Mouse (Mus musculus) kidney, postnatal 14 days (tissue): ENCODE results near the gene Ltbp4.
A peak's percentile ranks its signal among the peaks of the same experiment; 100 is the strongest.

Experiments used
- DNase-seq: peaks from one replicate; pipeline ENCODE4 v3.0.0; 2022; ENCODE audit warnings: mixed read lengths

The Ltbp4 gene

DNA sequence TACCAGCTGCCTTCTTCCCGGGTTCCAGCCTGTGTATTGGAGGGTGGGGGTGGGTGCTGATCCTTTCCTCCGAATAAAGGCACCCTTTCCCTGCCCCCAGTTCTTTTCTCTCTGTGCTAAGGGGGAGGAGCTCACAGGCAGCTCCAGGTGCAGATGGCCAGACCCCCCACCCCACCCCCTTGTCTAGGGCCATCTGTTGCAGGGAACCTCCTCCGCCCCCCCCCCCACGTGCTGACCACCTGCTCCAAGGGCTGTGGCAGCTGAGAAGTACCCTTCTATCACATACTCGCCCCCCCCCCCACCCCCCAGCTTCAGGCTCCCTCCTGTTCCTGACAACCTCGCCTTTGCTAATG lies 79.7 kb downstream of the Ltbp4 start:
- no peak for DNase-seq

GRCm38 (mm10) chr7:27257046-27257851 lies 80.2 kb downstream of the Ltbp4 start:
- DNase-seq, result peak; percentile 60

GRCm38 (mm10) chr7:27255721-27256120 lies 81.8 kb downstream of the Ltbp4 start:
- DNase-seq, result peak; percentile 56
